Mouse (Mus musculus): Measurements from ENCODE around the gene Efhd1. TPM values are rescaled to one million over a fixed set of nuclear protein-coding genes. Genes with fewer than 3 reads are reported as not detected.

Gene Efhd1
- total and polyA plus RNA-seq, 3 experiments: 0.15 TPM; not detected in 2

DNA sequence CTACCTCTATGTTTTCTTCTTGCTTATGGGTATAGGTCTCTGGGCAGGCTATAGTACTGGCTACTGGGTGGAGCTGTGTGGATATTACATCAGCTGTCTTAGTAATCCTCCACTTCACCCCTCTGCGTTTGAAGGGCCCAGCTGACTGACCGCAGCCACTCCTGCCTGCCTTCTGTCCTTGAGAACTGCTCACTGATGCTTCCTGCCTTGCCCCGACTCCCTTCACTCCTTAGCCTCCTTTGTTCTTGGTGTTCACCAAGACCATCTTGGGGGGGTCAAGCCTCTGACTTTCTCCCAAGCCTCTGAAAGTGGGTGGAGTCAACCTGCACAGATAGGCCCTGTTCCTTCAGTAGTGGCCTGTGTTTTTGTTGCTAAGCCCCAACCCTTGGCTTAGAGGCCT lies 8.3 kb downstream of the Efhd1 start:
- H3K9me3 ChIP-seq (replicated peaks; ENCODE audit: insufficient read depth, low read length): no peaks in the 10 kb centered on the region
- no peak overlapping the region for H3K9ac ChIP-seq (ENCODE audit: control insufficient read depth, low read depth, low read length, poor library complexity, severe bottlenecking)
- H3K4me3 ChIP-seq (ENCODE audit: control insufficient read depth in 1 of 2, insufficient read depth in 1 of 2, low read depth in 2 of 2, low read length in 2 of 2): no peak overlapping the region
- no peaks in the 10 kb centered on the region for H3K79me2 ChIP-seq (ENCODE audit: control insufficient read depth, insufficient read depth, low read length, poor library complexity)
- TF ChIP-seq ELF1 (IDR thresholded peaks at IDR 0.05; ENCODE audit: low read depth, low read length) (no peak), ZNF384 (IDR thresholded peaks at IDR 0.05; ENCODE audit: low read depth, low read length) (no peak), TAL1 (IDR thresholded peaks at IDR 0.05; ENCODE audit: low read length) (no peak), POLR2A (IDR thresholded peaks at IDR 0.05; ENCODE audit: control insufficient read depth in 1 of 2, insufficient read depth in 1 of 2, low read depth in 1 of 2, low read length in 2 of 2, poor library complexity in 1 of 2) (no peak), MYC (IDR thresholded peaks at IDR 0.05; ENCODE audit: low read depth, low read length) (no peak), RAD21 (IDR thresholded peaks at IDR 0.05; ENCODE audit: low read depth, low read length) (no peak), SMC3 (IDR thresholded peaks at IDR 0.05; ENCODE audit: low read depth, low read length) (no peak), GABPA (IDR thresholded peaks at IDR 0.05; ENCODE audit: low read depth, low read length) (no peak), UBTF (IDR thresholded peaks at IDR 0.05; ENCODE audit: borderline replicate concordance, insufficient read depth, low read depth, low read length) (no peak)
- H3K4me1 ChIP-seq (ENCODE audit: control insufficient read depth in 1 of 2, insufficient read depth in 2 of 2, low read length in 2 of 2): no peaks in the 10 kb centered on the region
- no peak overlapping the region for H3K27ac ChIP-seq (ENCODE audit: control insufficient read depth, low read depth, low read length)
- H3K36me3 ChIP-seq (ENCODE audit: control insufficient read depth in 1 of 2, insufficient read depth in 2 of 2, low read length in 2 of 2): no peaks in the 10 kb centered on the region
- H3K27me3 ChIP-seq (ENCODE audit: control insufficient read depth in 1 of 2, insufficient read depth in 2 of 2, low read length in 2 of 2): peaks cover 5 to 12% of the 10 kb centered on the region in 2 experiments
- DNase-seq (ENCODE audit: low read depth, low spot score): no peak

DNA sequence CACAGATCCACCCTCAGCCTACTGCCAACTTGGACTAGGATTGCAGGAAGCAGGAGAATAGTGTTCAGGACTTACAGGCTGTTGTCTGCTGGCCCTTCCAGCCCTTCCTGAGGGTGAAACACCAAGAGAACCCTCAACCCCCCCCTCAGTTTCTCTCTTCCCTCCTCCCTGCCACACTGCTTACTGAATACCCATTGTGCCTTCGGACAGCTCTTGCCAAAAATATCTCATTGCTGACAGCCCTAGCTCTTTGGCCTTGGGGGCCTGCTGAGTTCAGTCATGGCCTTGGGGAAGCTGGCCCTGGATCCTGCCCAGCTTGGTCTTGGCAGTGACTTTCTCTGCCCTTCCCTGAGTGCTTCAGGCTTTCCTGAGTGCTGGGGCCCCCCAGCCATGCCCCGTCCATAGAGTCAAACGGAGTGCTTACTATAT lies 9.4 kb downstream of the Efhd1 start:
- no peaks in the 10 kb centered on the region for H3K4me1 ChIP-seq (ENCODE audit: control insufficient read depth in 1 of 2, insufficient read depth in 2 of 2, low read length in 2 of 2)
- no peaks in the 10 kb centered on the region for H3K79me2 ChIP-seq (ENCODE audit: control insufficient read depth, insufficient read depth, low read length, poor library complexity)
- H3K9me3 ChIP-seq (replicated peaks; ENCODE audit: insufficient read depth, low read length): no peaks in the 10 kb centered on the region
- DNase-seq (ENCODE audit: low read depth, low spot score): no peak
- no peak overlapping the region for H3K27ac ChIP-seq (ENCODE audit: control insufficient read depth, low read depth, low read length)
- TF ChIP-seq SMC3 (IDR thresholded peaks at IDR 0.05; ENCODE audit: low read depth, low read length) (no peak), MAFK (IDR thresholded peaks at IDR 0.05; ENCODE audit: borderline replicate concordance, low read depth, low read length) (no peak), NRF1 (IDR thresholded peaks at IDR 0.05; ENCODE audit: insufficient read depth, low read depth, low read length, poor library complexity, severe bottlenecking) (no peak), MYB (IDR thresholded peaks at IDR 0.05; ENCODE audit: low read depth, low read length) (no peak), USF2 (IDR thresholded peaks at IDR 0.05; ENCODE audit: borderline replicate concordance in 1 of 2, insufficient read depth in 1 of 2, low read depth in 1 of 2, low read length in 2 of 2) (no peak), CHD1 (IDR thresholded peaks at IDR 0.05; ENCODE audit: low read depth, low read length) (no peak), ELF1 (IDR thresholded peaks at IDR 0.05; ENCODE audit: low read depth, low read length) (no peak), EP300 (IDR thresholded peaks at IDR 0.05; ENCODE audit: low read depth in 1 of 2, low read length in 2 of 2) (no peak), MAX (IDR thresholded peaks at IDR 0.05; ENCODE audit: low read length) (no peak), UBTF (IDR thresholded peaks at IDR 0.05; ENCODE audit: borderline replicate concordance, insufficient read depth, low read depth, low read length) (no peak), BHLHE40 (IDR thresholded peaks at IDR 0.05; ENCODE audit: borderline replicate concordance, low read depth, low read length) (no peak), MXI1 (IDR thresholded peaks at IDR 0.05; ENCODE audit: low read depth, low read length) (no peak)
- no peak overlapping the region for H3K4me3 ChIP-seq (ENCODE audit: control insufficient read depth in 1 of 2, insufficient read depth in 1 of 2, low read depth in 2 of 2, low read length in 2 of 2)
- peaks cover 5 to 12% of the 10 kb centered on the region in 2 experiments for H3K27me3 ChIP-seq (ENCODE audit: control insufficient read depth in 1 of 2, insufficient read depth in 2 of 2, low read length in 2 of 2)
- no peak overlapping the region for H3K9ac ChIP-seq (ENCODE audit: control insufficient read depth, low read depth, low read length, poor library complexity, severe bottlenecking)
- H3K36me3 ChIP-seq (ENCODE audit: control insufficient read depth in 1 of 2, insufficient read depth in 2 of 2, low read length in 2 of 2): no peaks in the 10 kb centered on the region
